Mouse (Mus musculus): Measurements from ENCODE around the gene Dydc2.
"Not testable (repeated sequence)": the region's sequence is repeated elsewhere in the genome, so short reads cannot be mapped to it uniquely, and the experiment has no call there.

Gene Dydc2

GRCm38 (mm10) chr14:41069108-41069507 lies at the start of gene Dydc2:
Gene Dydc2 (minus strand): TSS chr14:41069208.
- DNase-seq (ENCODE audit: low spot score in 2 of 2) = no peak

- DNase-seq (ENCODE audit: low spot score in 2 of 2) = no peak
Measured at GRCm38 (mm10) chr14:41116271-41116670, 47.3 kb upstream of the Dydc2 start.

GRCm38 (mm10) chr14:41112944-41113343 lies 43.9 kb upstream of the Dydc2 start:
- no peak for DNase-seq (ENCODE audit: low spot score in 2 of 2)

GRCm38 (mm10) chr14:41111031-41111668 lies 42.1 kb upstream of the Dydc2 start:
- no peak for DNase-seq (ENCODE audit: low spot score in 2 of 2)

GRCm38 (mm10) chr14:41104853-41105444 lies 35.9 kb upstream of the Dydc2 start, which contains the start of gene Mat1a:
Gene Mat1a (plus strand): TSS chr14:41105035.
- no peak for DNase-seq (ENCODE audit: low spot score in 2 of 2)

DNA sequence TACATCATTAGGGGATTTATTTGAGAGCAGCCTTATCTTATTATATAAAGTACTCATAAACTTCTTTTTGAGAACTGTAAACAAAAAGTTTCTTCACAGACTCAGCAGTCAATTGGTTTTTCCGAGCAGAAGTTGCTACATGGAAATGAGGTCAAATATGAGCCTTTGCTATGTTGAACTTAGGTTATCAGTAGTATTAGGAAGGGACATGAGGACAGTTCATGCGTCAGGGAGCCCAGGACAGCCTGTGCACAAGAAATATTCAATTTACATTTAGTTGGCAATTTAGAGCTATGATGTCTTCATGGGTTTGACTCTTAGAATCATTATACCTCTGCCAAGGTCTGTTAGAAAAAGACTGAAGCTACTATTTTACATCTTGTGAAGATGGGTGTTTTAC lies 33.3 kb upstream of the Dydc2 start:
- no peak for DNase-seq (ENCODE audit: low spot score in 2 of 2)

GRCm38 (mm10) chr14:41101242-41101641 lies 32.2 kb upstream of the Dydc2 start:
- no peak for DNase-seq (ENCODE audit: low spot score in 2 of 2)

DNA sequence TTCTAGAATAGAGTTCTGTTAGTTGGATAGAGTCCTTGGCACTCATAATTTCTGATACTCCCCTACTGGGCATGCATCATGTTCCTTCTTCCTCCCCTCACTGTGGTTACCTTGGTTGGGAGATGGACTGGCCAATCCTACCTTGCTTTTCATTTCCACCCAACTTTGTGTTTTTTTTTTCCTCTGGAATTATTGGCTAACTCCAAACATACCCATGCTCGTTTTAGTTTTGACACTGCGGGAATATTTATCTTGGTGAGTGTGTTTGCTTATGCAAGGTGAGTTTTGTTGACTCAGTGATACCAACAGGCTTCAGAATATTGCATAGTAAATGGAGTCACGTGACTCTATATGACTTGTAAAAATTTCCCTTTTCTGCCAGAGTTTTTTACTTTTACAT lies 31.7 kb upstream of the Dydc2 start:
- DNase-seq (ENCODE audit: low spot score in 2 of 2) = no peak

DNA sequence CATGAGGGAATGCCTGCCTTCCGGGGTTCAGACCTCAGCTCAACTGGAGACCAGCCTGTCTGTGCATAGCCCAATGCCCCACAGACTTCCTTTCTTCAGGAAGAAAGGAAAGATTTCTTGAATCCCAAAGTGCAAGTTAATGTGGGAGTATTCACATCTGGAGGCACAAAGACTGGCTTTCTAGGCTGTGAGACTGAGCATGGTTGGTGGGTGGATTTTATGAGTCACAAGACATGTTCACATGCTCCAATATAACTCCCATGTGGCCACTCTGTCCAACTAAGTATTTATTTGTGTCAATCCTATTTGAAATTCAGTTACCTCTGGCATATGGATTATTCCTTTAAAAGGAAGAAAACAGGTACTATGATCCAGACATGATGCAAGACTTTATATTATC lies 29.7 kb upstream of the Dydc2 start:
- peak in 1 of 2 experiments; percentile 32 for DNase-seq (ENCODE audit: low spot score in 2 of 2)

- DNase-seq (ENCODE audit: low spot score in 2 of 2) = no peak
Measured at GRCm38 (mm10) chr14:41096296-41096860, 27.4 kb upstream of the Dydc2 start.

DNA sequence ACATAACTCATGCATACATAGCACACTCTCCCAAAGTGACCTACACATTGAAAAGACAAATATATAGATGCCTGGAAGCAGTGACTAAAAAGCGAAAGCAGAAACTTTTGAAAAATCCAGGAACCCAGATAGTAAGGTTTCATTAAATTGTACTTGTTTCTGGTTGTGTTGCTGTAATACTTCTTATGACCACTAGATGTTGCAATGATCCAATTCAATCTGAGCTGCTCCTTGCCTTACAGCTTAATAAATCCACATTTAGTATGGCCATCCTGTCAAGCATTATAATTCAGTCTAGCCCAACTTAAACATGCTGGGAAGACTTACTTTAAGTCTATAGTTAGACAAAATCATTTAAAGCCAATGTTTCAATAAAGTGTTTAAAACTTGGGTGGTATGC lies 25.1 kb upstream of the Dydc2 start:
- no peak for DNase-seq (ENCODE audit: low spot score in 2 of 2)

- DNase-seq (ENCODE audit: low spot score in 2 of 2) = no peak
Measured at GRCm38 (mm10) chr14:41090777-41091176, 21.8 kb upstream of the Dydc2 start.

GRCm38 (mm10) chr14:41087509-41087908 lies 18.5 kb upstream of the Dydc2 start:
- no peak for DNase-seq (ENCODE audit: low spot score in 2 of 2)

DNA sequence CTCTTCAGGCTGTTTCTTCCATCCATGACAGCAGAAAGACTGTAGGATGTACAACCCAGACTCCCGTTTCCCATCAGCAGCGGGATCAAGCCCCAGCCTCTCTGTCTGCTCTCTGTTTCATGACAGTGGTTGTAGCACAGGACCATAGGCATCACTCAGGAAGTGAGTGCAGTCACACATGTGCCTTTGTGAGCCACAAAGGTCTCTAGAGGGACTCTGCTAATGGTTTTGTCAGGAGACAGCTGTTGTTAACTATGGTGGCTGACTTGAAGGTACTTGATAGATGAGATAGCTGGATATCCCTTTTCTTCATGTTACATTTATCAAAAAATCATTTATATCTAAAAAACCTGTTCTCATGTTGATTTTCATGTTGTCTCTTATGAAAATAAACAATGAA lies 13.4 kb upstream of the Dydc2 start:
- no peak for DNase-seq (ENCODE audit: low spot score in 2 of 2)

- DNase-seq (ENCODE audit: low spot score in 2 of 2) = no peak
Measured at GRCm38 (mm10) chr14:41072944-41073275, 3.9 kb upstream of the Dydc2 start.

DNA sequence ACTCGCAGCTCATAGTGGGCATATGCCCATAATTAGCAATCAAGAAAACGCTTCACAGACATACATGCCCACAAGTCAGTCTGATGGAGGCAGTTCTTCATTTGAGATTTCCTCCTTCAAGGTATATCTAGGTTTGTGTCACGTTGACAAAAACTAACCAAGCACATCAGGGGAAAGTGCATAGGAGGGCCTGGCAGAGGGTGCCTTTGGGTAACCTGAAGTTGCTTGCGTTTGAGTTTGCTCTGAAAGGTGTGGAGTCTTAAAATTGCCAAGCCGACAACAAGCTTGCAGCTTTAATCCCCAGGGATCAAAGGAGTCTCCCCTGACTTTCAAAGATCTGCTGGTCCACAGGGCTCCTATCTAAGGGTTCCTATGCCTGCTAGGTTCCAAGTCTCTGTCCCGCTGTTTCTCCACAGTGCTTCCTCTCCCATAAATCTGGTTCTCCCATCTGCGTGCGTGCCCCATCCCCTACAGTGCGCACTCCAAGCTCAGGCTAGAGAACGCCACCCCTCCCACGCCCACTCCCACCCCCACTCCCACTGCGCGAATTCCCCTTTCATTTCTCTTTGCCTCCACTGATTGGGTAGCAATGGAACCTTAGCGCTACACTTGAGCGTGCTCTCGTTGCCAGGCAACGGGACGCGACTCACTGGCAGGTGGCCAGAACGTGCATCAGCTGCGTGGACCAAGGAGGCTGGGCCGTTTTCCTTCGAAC lies 3.4 kb upstream of the Dydc2 start, which contains the start of gene Dydc1:
Dydc1 (plus strand) TSS at position 683 of the 715 bp plus-strand sequence.
- DNase-seq (ENCODE audit: low spot score in 2 of 2) = peak; percentile 77 to 80

GRCm38 (mm10) chr14:41070343-41070742 lies 1.3 kb upstream of the Dydc2 start:
- DNase-seq (ENCODE audit: low spot score in 2 of 2) = no peak

DNA sequence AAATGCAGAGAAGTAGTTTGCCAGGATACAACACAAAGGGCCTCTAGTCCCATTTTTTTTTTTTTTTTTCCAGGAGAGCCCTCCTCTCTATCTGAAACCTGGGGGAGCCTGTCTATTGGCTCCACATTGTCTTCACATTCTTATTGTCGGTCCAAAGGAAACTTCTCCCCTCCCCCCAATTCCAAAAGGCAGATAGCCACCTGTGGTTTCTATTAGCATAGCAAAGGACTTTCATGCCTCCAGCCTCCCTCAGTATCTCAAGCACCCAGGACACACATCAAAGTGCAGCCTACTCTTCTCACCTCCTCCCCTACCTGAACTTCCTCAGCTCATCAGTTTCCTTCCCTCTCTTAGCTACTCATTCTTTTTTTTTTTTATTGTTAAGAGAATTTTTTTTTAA lies 2.6 kb downstream of the Dydc2 start:
- no peak for DNase-seq (ENCODE audit: low spot score in 2 of 2)

DNA sequence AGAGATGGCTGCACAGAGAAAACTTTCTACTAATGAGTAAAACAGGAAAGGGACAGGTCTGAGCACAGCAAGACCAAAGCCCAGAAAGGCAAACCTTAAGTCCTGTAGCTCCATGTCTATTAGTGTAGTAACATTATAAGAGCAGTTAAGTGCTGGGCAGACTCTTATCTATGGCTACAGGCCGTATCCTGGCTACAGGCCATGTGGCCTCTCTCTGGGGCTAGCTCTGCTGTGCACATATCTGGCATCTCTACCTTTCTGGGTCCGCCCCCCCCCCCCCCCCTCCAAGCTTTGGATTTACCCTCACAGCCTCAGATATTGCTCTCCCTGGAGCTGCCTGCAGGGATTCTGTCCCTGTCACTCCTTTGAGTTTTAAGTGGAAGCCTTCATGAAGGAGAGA lies 3.8 kb downstream of the Dydc2 start:
- no peak for DNase-seq (ENCODE audit: low spot score in 2 of 2)

DNA sequence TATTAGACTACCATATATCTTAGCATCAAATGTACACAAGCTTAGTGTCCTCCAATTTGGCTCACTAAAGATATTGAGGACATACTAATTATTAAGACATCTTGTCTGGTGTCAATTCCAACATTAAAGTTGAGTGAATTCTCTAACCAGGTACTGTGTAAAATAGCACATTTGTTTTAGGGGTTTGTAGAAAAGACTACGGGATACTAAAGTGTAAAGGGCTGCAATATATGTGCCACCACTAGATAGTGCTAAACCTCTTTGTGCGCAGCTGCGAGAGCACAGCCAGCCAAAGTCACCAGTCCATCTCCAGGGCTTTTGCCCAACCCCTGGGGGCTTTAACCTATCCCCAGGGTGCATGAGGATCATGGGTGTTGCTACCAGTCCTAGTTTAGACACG lies 15.8 kb downstream of the Dydc2 start:
- DNase-seq (ENCODE audit: low spot score in 2 of 2) = not testable (repeated sequence)

DNA sequence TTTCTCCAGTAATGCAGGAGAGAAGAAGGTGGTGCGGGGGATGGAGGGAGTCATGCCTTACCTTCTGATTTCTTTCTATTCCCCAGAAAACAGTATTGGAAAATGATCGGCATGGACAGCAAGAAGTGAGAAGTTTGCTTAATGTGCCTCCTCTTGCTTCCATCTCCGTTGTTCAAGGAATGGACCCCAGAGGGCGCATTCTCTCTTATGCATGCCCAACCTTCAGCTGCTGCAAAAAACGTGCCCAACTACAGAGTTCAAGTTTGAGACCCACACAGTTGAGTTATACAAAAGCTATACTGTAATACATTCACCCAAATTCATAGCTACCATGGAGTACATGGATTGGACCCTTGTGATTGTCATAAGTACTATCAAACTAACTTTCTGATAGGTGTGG lies 16.5 kb downstream of the Dydc2 start:
- no peak for DNase-seq (ENCODE audit: low spot score in 2 of 2)

- DNase-seq (ENCODE audit: low spot score in 2 of 2) = no peak
Measured at GRCm38 (mm10) chr14:41050471-41050870, 18.5 kb downstream of the Dydc2 start.

GRCm38 (mm10) chr14:41047402-41047801 lies 21.6 kb downstream of the Dydc2 start:
- DNase-seq (ENCODE audit: low spot score in 2 of 2) = no peak

All from right cerebral cortex, postnatal 36 days (tissue).